Mouse (Mus musculus): ENCODE results near the gene Erc2. TPM values are rescaled to one million over a fixed set of nuclear protein-coding genes. Genes with fewer than 3 reads are reported as not detected.

Gene Erc2
- polyA plus RNA-seq, 1 experiment from 2014 or later: 33.1 TPM

GRCm38 (mm10) chr14:28061649-28062375 is 439.6 kb downstream of the Erc2 start:
- H3K27me3 ChIP-seq (replicated peaks): no peaks in the 10 kb centered on the region
- no peak overlapping the region for H3K9ac ChIP-seq
- WGBS: 39% methylated on average over 3 of the region's 3 CpGs
- H3K27ac ChIP-seq: no peak overlapping the region
- no peak for ATAC-seq (ENCODE audit: low FRiP score, low read depth)
- no peak overlapping the region for H3K4me3 ChIP-seq
- no peak overlapping the region for H3K4me2 ChIP-seq (replicated peaks)
- H3K36me3 ChIP-seq: no peaks in the 10 kb centered on the region
- peaks cover 12% of the 10 kb centered on the region for H3K4me1 ChIP-seq
- no peaks in the 10 kb centered on the region for H3K9me3 ChIP-seq

- 30% methylated on average over 12 of the region's 12 CpGs for WGBS
- no peak overlapping the region for H3K9ac ChIP-seq
- H3K4me2 ChIP-seq (replicated peaks): no peak overlapping the region
- H3K27me3 ChIP-seq (replicated peaks): no peaks in the 10 kb centered on the region
- H3K36me3 ChIP-seq: no peaks in the 10 kb centered on the region
- H3K27ac ChIP-seq: no peak overlapping the region
- no peaks in the 10 kb centered on the region for H3K4me1 ChIP-seq
- H3K4me3 ChIP-seq: no peak overlapping the region
- peak; percentile 72 for ATAC-seq (ENCODE audit: low FRiP score, low read depth)
- no peaks in the 10 kb centered on the region for H3K9me3 ChIP-seq
Measured at GRCm38 (mm10) chr14:28068021-28068420, 445.8 kb downstream of the Erc2 start.

- H3K9ac ChIP-seq: no peak overlapping the region
- no peaks in the 10 kb centered on the region for H3K9me3 ChIP-seq
- H3K4me2 ChIP-seq (replicated peaks): no peak overlapping the region
- H3K27ac ChIP-seq: no peak overlapping the region
- no peaks in the 10 kb centered on the region for H3K36me3 ChIP-seq
- no peak for ATAC-seq (ENCODE audit: low FRiP score, low read depth)
- no peak overlapping the region for H3K4me3 ChIP-seq
- H3K4me1 ChIP-seq: no peaks in the 10 kb centered on the region
- no peaks in the 10 kb centered on the region; the same call in 1 of the 2 replicates for H3K27me3 ChIP-seq (replicated peaks)
- 88% methylated on average over 2 of the region's 2 CpGs for WGBS
Measured at GRCm38 (mm10) chr14:28069826-28070225, 447.6 kb downstream of the Erc2 start.

GRCm38 (mm10) chr14:28072561-28072960 is 450.3 kb downstream of the Erc2 start:
- Histone ChIP-seq H3K4me3 (no peak overlapping the region), H3K36me3 (no peaks in the 10 kb centered on the region), H3K4me1 (no peaks in the 10 kb centered on the region), H3K27ac (no peak overlapping the region), H3K9ac (no peak overlapping the region), H3K4me2 (replicated peaks) (no peak overlapping the region), H3K27me3 (replicated peaks) (no peaks in the 10 kb centered on the region; the same call in 1 of the 2 replicates), H3K9me3 (no peaks in the 10 kb centered on the region)
- 94% methylated on average over 3 of the region's 3 CpGs for WGBS
- no peak for ATAC-seq (ENCODE audit: low FRiP score, low read depth)

- Histone ChIP-seq H3K36me3 (no peaks in the 10 kb centered on the region), H3K9ac (no peak overlapping the region), H3K9me3 (no peaks in the 10 kb centered on the region), H3K4me3 (no peak overlapping the region), H3K27me3 (replicated peaks) (no peaks in the 10 kb centered on the region), H3K4me2 (replicated peaks) (no peak overlapping the region), H3K4me1 (no peaks in the 10 kb centered on the region), H3K27ac (no peak overlapping the region)
- peak; percentile 29; the same call in 1 of the 2 replicates for ATAC-seq (ENCODE audit: low FRiP score, low read depth)
- 56% methylated on average over 8 of the region's 8 CpGs for WGBS
Measured at GRCm38 (mm10) chr14:28089636-28090443, 467.6 kb downstream of the Erc2 start.

GRCm38 (mm10) chr14:28091367-28091766 is 469.1 kb downstream of the Erc2 start:
- no peak overlapping the region for H3K9ac ChIP-seq
- H3K36me3 ChIP-seq: no peaks in the 10 kb centered on the region
- no peaks in the 10 kb centered on the region for H3K27me3 ChIP-seq (replicated peaks)
- H3K4me1 ChIP-seq: no peaks in the 10 kb centered on the region
- WGBS: 93% methylated on average over 1 of the region's 1 CpGs
- ATAC-seq (ENCODE audit: low FRiP score, low read depth): no peak
- H3K4me2 ChIP-seq (replicated peaks): no peak overlapping the region
- H3K9me3 ChIP-seq: no peaks in the 10 kb centered on the region
- no peak overlapping the region for H3K27ac ChIP-seq
- H3K4me3 ChIP-seq: no peak overlapping the region

DNA sequence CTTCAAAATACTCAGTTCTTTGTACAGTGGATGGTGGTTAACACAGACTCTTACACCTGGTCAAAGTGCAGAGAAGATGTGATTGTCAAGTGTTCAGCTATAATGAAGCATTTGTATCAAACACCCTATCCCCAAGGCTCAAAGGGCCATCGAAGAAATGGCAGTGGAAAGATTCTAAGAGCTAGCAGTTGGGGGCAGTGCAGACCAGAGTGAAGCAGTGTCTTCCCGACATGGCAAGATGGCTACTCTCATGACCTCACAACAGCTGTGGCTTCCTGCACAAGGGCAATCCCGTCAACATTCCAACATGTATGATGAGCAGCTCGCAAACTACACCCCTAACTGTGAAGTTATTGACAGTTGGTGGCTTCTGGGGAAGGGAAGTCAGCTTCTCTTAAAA is 471.0 kb downstream of the Erc2 start:
- ATAC-seq (ENCODE audit: low FRiP score, low read depth): no peak
- H3K4me3 ChIP-seq: no peak overlapping the region
- WGBS: 67% methylated on average over 4 of the region's 4 CpGs

DNA sequence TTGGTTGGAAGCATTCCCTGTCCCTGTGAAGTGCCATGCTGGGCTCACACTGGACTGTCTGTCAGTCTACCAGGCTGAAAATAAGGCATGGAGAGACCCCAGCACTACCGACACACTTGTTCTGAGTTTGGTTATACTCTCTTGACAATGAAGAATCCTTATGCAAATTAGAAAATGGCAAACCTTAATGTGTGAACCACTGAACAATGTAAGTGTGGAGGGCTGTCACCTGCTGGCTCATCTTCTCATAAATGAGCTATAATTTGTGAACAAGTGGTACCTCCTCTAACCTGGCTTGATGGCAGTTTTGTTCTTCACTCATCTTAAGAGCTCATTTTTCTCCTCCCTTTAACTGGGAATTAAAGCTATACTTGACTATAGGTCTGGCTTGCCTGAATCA is 471.7 kb downstream of the Erc2 start:
- Histone ChIP-seq H3K4me1 (peaks cover 6% of the 10 kb centered on the region; the same call in 1 of the 2 replicates), H3K9me3 (no peaks in the 10 kb centered on the region)
- 91% methylated on average over 1 of the region's 1 CpGs for WGBS

More for the DNA sequence above, 471.0 kb downstream of the Erc2 start:
- no peak overlapping the region for H3K27ac ChIP-seq
- no peaks in the 10 kb centered on the region for H3K9me3 ChIP-seq
- H3K27me3 ChIP-seq (replicated peaks): no peaks in the 10 kb centered on the region
- no peak overlapping the region for H3K9ac ChIP-seq
- no peak overlapping the region for H3K4me2 ChIP-seq (replicated peaks)
- H3K36me3 ChIP-seq: no peaks in the 10 kb centered on the region
- peaks cover 6% of the 10 kb centered on the region; the same call in 1 of the 2 replicates for H3K4me1 ChIP-seq

GRCm38 (mm10) chr14:28099084-28099483 is 476.9 kb downstream of the Erc2 start:
- H3K4me1 ChIP-seq: peaks cover 6% of the 10 kb centered on the region; the same call in 1 of the 2 replicates
- H3K27me3 ChIP-seq (replicated peaks): no peaks in the 10 kb centered on the region
- no peak overlapping the region for H3K4me2 ChIP-seq (replicated peaks)
- H3K4me3 ChIP-seq: no peak overlapping the region
- no peak overlapping the region for H3K27ac ChIP-seq
- 90% methylated on average over 5 of the region's 5 CpGs for WGBS
- no peaks in the 10 kb centered on the region for H3K9me3 ChIP-seq
- no peak for ATAC-seq (ENCODE audit: low FRiP score, low read depth)
- H3K9ac ChIP-seq: no peak overlapping the region
- no peaks in the 10 kb centered on the region for H3K36me3 ChIP-seq

More for the DNA sequence above, 471.7 kb downstream of the Erc2 start:
- Histone ChIP-seq H3K27ac (no peak overlapping the region), H3K9ac (no peak overlapping the region), H3K27me3 (replicated peaks) (no peaks in the 10 kb centered on the region), H3K4me2 (replicated peaks) (no peak overlapping the region), H3K4me3 (no peak overlapping the region), H3K36me3 (no peaks in the 10 kb centered on the region)
- ATAC-seq (ENCODE audit: low FRiP score, low read depth): no peak

DNA sequence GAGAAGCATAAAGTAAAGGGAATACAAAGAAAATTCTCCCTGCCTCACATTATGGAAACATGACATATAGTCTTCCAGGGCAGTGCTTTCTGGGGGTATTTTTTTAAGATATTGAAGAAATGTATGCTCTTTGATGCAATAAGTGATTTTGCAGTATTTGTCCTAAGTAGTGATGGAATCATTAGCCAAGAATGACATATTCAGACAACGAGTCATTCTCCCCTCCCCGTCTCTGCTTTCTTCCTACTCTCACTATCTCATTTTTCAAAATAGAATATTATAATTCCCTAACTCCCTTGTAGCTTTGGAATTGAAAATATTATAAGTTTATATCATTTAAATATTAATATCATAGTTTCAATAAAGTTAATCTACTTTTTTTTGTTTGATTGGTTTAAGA is 490.9 kb downstream of the Erc2 start:
- Histone ChIP-seq H3K36me3 (no peaks in the 10 kb centered on the region), H3K9me3 (no peaks in the 10 kb centered on the region), H3K4me2 (replicated peaks) (no peak overlapping the region), H3K27ac (no peak overlapping the region), H3K4me1 (no peaks in the 10 kb centered on the region), H3K9ac (no peak overlapping the region), H3K27me3 (replicated peaks) (no peaks in the 10 kb centered on the region), H3K4me3 (no peak overlapping the region)
- 89% methylated on average over 2 of the region's 2 CpGs for WGBS
- no peak for ATAC-seq (ENCODE audit: low FRiP score, low read depth)

GRCm38 (mm10) chr14:28120851-28121250 is 498.6 kb downstream of the Erc2 start:
- 71% methylated on average over 5 of the region's 5 CpGs for WGBS
- no peak for ATAC-seq (ENCODE audit: low FRiP score, low read depth)

GRCm38 (mm10) chr14:28126842-28127241 is 504.6 kb downstream of the Erc2 start:
- no peak overlapping the region for H3K4me2 ChIP-seq (replicated peaks)
- no peak overlapping the region for H3K9ac ChIP-seq
- no peak for ATAC-seq (ENCODE audit: low FRiP score, low read depth)
- WGBS: 89% methylated on average over 8 of the region's 8 CpGs
- no peaks in the 10 kb centered on the region for H3K9me3 ChIP-seq
- H3K4me1 ChIP-seq: no peaks in the 10 kb centered on the region
- H3K4me3 ChIP-seq: no peak overlapping the region
- no peaks in the 10 kb centered on the region for H3K36me3 ChIP-seq
- H3K27ac ChIP-seq: no peak overlapping the region
- H3K27me3 ChIP-seq (replicated peaks): no peaks in the 10 kb centered on the region

More at GRCm38 (mm10) chr14:28120851-28121250, 498.6 kb downstream of the Erc2 start:
- Histone ChIP-seq H3K27ac (no peak overlapping the region), H3K4me1 (no peaks in the 10 kb centered on the region), H3K36me3 (0 out of 2 replicates have a peak, but pooled peaks cover 5% of the 10 kb centered on the region), H3K4me2 (replicated peaks) (no peak overlapping the region), H3K4me3 (no peak overlapping the region), H3K27me3 (replicated peaks) (no peaks in the 10 kb centered on the region), H3K9ac (no peak overlapping the region), H3K9me3 (no peaks in the 10 kb centered on the region)

All from neural tube, embryonic 12.5 days (tissue).